8 mouse cellular contexts compared by ENCODE assay signal in the genomic region with DNA sequence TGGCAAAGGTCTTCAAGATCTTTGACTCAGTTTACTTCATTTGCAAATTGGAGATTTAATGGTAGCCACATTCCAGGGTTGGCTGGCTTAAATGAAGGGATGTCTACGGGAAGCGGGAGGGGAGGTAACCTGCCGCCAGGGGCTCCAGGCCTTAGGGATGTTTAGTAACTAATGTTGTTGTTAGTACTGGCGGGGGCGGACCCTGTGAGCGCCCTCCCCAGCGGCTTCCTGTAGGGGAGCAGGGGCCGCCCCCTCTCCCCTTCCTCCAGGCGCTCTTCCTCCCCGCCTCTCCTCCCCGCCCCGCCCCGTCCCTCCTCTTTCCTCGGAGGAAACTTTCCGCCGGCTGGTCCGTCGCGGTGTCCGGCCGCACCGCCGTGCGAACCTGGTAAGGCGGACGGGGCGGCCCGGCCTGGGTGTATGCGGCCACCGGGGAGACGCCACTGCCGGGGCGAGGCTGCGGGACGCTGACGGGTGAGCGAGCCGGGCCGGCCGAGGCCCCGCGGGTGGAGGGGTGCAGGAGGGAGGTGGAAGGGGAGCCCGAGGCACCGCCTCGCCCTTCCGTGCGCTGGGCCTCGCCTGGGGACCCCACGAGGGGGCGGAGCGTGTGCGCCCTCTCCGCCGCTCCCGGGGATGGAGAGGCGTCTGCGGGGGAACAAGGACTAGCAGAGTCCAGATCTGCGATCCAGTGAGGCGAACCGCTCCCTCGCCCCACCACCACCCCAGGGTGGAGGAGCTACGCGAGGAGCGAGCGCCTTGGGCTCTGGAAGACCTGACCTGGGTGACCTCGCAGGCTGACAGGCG. TPM values are rescaled to one million over a fixed set of nuclear protein-coding genes. Genes with fewer than 3 reads are reported as not detected.
DNase-seq lines count a peak whose midpoint lies in the region; ATAC-seq and TF ChIP-seq lines count a peak whose summit lies in the region.

No protein-coding gene starts in this region.

- peaks cover 3% of the 10 kb centered on the region; the same call in 1 of the 2 replicates for H3K4me1 ChIP-seq in hindbrain, postnatal 0 days (ENCODE audit: insufficient read depth, low read length)
- H3K4me1 ChIP-seq in liver, embryonic 14.5 days (replicated peaks; ENCODE audit: control insufficient read depth in 2 of 2, insufficient read depth in 2 of 2, low read length in 1 of 2), result peaks cover 0 to 12% of the 10 kb centered on the region in 2 experiments; a peak in 2 of 4 replicates

- 0 out of 2 replicates have a peak, but pooled peaks have one; percentile 26 for TF ChIP-seq CTCF in hindbrain, postnatal 0 days (IDR thresholded peaks at IDR 0.05; ENCODE audit: low read depth)
- no peak for TF ChIP-seq CTCF in liver, embryonic 14.5 days (IDR thresholded peaks at IDR 0.05; ENCODE audit: low read depth)

- peak; percentile 83 for DNase-seq in CD4-positive, CD25-positive, alpha-beta regulatory T cell, adult 2 months (ENCODE audit: low read depth, low spot score)
- DNase-seq in adrenal gland, postnatal 36 days, result peak; percentile 72 to 84
- peak; percentile 67 for DNase-seq in gastrocnemius, postnatal 10 days
- no peak for DNase-seq in hindbrain, postnatal 0 days (ENCODE audit: low spot score)
- no peak for DNase-seq in liver, embryonic 14.5 days (ENCODE audit: low read depth in 3 of 3, low spot score in 3 of 3)
- peak; percentile 77 for DNase-seq in neural tube, embryonic 10.5 days (ENCODE audit: extremely low spot score, low spot score)
- DNase-seq in thymus, postnatal 4 days, result peak; percentile 81
- DNase-seq in left cerebral cortex, adult 8-10 months (ENCODE audit: low spot score in 2 of 2), result no peak

- H3K4me2 ChIP-seq in hindbrain, postnatal 0 days (ENCODE audit: low read depth, low read length), result peak overlapping the region; percentile 57
- H3K4me2 ChIP-seq in liver, embryonic 14.5 days (ENCODE audit: low read depth), result peak overlapping the region; percentile 57

- peak overlapping the region; percentile 42 for H3K4me3 ChIP-seq in hindbrain, postnatal 0 days (ENCODE audit: low read length)
- peak overlapping the region; percentile 41 to 44 for H3K4me3 ChIP-seq in liver, embryonic 14.5 days (ENCODE audit: insufficient read depth in 1 of 2, low read depth in 2 of 2, low read length in 2 of 2)

- 0 out of 2 replicates have a peak, but pooled peaks have one; percentile 11 for ATAC-seq in hindbrain, postnatal 0 days
- peak; percentile 56 for ATAC-seq in liver, embryonic 14.5 days (ENCODE audit: insufficient read depth)

- peak overlapping the region; percentile 13; the same call in 1 of the 2 replicates for H3K27ac ChIP-seq in hindbrain, postnatal 0 days
- no peak overlapping the region for H3K27ac ChIP-seq in liver, embryonic 14.5 days

- H3K36me3 ChIP-seq in hindbrain, postnatal 0 days (ENCODE audit: insufficient read depth, low read length), result no peaks in the 10 kb centered on the region
- H3K36me3 ChIP-seq in liver, embryonic 14.5 days (replicated peaks; ENCODE audit: control insufficient read depth, insufficient read depth, low read depth), result no peaks in the 10 kb centered on the region

- no peaks in the 10 kb centered on the region for H3K27me3 ChIP-seq in hindbrain, postnatal 0 days (ENCODE audit: insufficient read depth, low read length)
- peaks cover 31% of the 10 kb centered on the region for H3K27me3 ChIP-seq in liver, embryonic 14.5 days (ENCODE audit: control insufficient read depth, insufficient read depth, low read length)

- WGBS in hindbrain, postnatal 0 days, result 4% methylated on average over 59 of the region's 67 CpGs
- WGBS in liver, embryonic 14.5 days (ENCODE audit: insufficient replicate concordance), result 2% methylated on average over 64 of the region's 67 CpGs

- H3K9ac ChIP-seq in hindbrain, postnatal 0 days (replicated peaks; ENCODE audit: low read length), result peak overlapping the region; percentile 50
- no peak overlapping the region for H3K9ac ChIP-seq in liver, embryonic 14.5 days (replicated peaks)

- TF ChIP-seq EP300 in liver, embryonic 14.5 days (IDR thresholded peaks at IDR 0.05; ENCODE audit: low read depth), result no peak

- H3K9me3 ChIP-seq in hindbrain, postnatal 0 days (ENCODE audit: low read length), result no peaks in the 10 kb centered on the region
- H3K9me3 ChIP-seq in liver, embryonic 14.5 days (ENCODE audit: control insufficient read depth, low read length), result no peaks in the 10 kb centered on the region

RNA-seq across cellular contexts. Expression of a gene that starts 0.8 kb away (rescaled TPM):
- 10 to 100 TPM; 24.1 to 29.0 TPM for total RNA-seq in adrenal gland, postnatal 36 days (2021)
- total RNA-seq in gastrocnemius, postnatal 10 days (2021), result 10 to 100 TPM; 20.0 to 25.5 TPM
- total RNA-seq in hindbrain, postnatal 0 days (2014; rRNA removed), result 24.9 and 25.6 TPM in 2 replicates
- 11.6 and 12.3 TPM in 2 replicates for polyA plus RNA-seq in hindbrain, postnatal 0 days (2015; fragmentation: Nextera tagmentation; extraction: Ambion mirVana)
- 11.9 and 14.8 TPM in 2 replicates for polyA plus RNA-seq in liver, embryonic 14.5 days (2012; rRNA removed)
- 11.0 and 12.0 TPM in 2 replicates for polyA plus RNA-seq in liver, embryonic 14.5 days (2014; fragmentation: Nextera tagmentation; extraction: Ambion mirVana)
- 1 to 10 TPM; 2.4 to 5.6 (median 3.1) TPM for total RNA-seq in left cerebral cortex, adult 8-10 months (2022)

RNA-seq across cellular contexts. Expression of a gene that starts 14.9 kb away (rescaled TPM):
- total RNA-seq in adrenal gland, postnatal 36 days (2021), result 1 to 10 TPM; 2.9 to 3.8 TPM
- 1 to 10 TPM; 1.2 to 1.4 TPM for total RNA-seq in gastrocnemius, postnatal 10 days (2021)
- total RNA-seq in hindbrain, postnatal 0 days (2014; rRNA removed), result 0.63 and 1.2 TPM in 2 replicates
- polyA plus RNA-seq in hindbrain, postnatal 0 days (2015; fragmentation: Nextera tagmentation; extraction: Ambion mirVana), result 2.2 and 2.6 TPM in 2 replicates
- polyA plus RNA-seq in liver, embryonic 14.5 days (2012; rRNA removed), result 0.46 and 0.53 TPM in 2 replicates
- polyA plus RNA-seq in liver, embryonic 14.5 days (2014; fragmentation: Nextera tagmentation; extraction: Ambion mirVana), result 0.77 and 0.93 TPM in 2 replicates
- total RNA-seq in left cerebral cortex, adult 8-10 months (2022), result 1 to 10 TPM in 1 of 4 experiments, under 1 TPM in 3; 0.63 to 1.4 (median 0.85) TPM

RNA-seq across cellular contexts. Expression of a gene that starts 44.6 kb away (rescaled TPM):
- total RNA-seq in adrenal gland, postnatal 36 days (2021), result 10 to 100 TPM; 52.4 to 63.1 TPM
- 10 to 100 TPM; 28.8 to 39.5 TPM for total RNA-seq in gastrocnemius, postnatal 10 days (2021)
- total RNA-seq in hindbrain, postnatal 0 days (2014; rRNA removed), result 19.9 and 23.3 TPM in 2 replicates
- 17.6 and 19.7 TPM in 2 replicates for polyA plus RNA-seq in hindbrain, postnatal 0 days (2015; fragmentation: Nextera tagmentation; extraction: Ambion mirVana)
- 4.3 and 5.6 TPM in 2 replicates for polyA plus RNA-seq in liver, embryonic 14.5 days (2012; rRNA removed)
- 8.2 and 9.0 TPM in 2 replicates for polyA plus RNA-seq in liver, embryonic 14.5 days (2014; fragmentation: Nextera tagmentation; extraction: Ambion mirVana)
- 10 to 100 TPM; 28.8 to 37.6 (median 33.8) TPM for total RNA-seq in left cerebral cortex, adult 8-10 months (2022)

RNA-seq across cellular contexts. Expression of a gene that starts 51.9 kb away (rescaled TPM):
- total RNA-seq in adrenal gland, postnatal 36 days (2021), result 10 to 100 TPM; 21.8 to 40.1 TPM
- total RNA-seq in gastrocnemius, postnatal 10 days (2021), result 10 to 100 TPM in 1 of 2 experiments, 1 to 10 TPM in 1; 8.0 to 10.8 TPM
- total RNA-seq in hindbrain, postnatal 0 days (2014; rRNA removed), result 25.1 and 54.7 TPM in 2 replicates
- polyA plus RNA-seq in hindbrain, postnatal 0 days (2015; fragmentation: Nextera tagmentation; extraction: Ambion mirVana), result 42.8 and 42.9 TPM in 2 replicates
- polyA plus RNA-seq in liver, embryonic 14.5 days (2012; rRNA removed), result 20.1 and 20.3 TPM in 2 replicates
- polyA plus RNA-seq in liver, embryonic 14.5 days (2014; fragmentation: Nextera tagmentation; extraction: Ambion mirVana), result 24.4 and 25.9 TPM in 2 replicates
- 10 to 100 TPM; 14.5 to 18.7 (median 15.5) TPM for total RNA-seq in left cerebral cortex, adult 8-10 months (2022)

RNA-seq across cellular contexts. Expression of a gene that starts 54.2 kb away (rescaled TPM):
- total RNA-seq in adrenal gland, postnatal 36 days (2021), result 100 to 1,000 TPM; 186 to 192 TPM
- total RNA-seq in gastrocnemius, postnatal 10 days (2021), result 100 to 1,000 TPM; 131 to 152 TPM
- 85.7 and 128 TPM in 2 replicates for total RNA-seq in hindbrain, postnatal 0 days (2014; rRNA removed)
- 108 and 123 TPM in 2 replicates for polyA plus RNA-seq in hindbrain, postnatal 0 days (2015; fragmentation: Nextera tagmentation; extraction: Ambion mirVana)
- 39.2 and 62.6 TPM in 2 replicates for polyA plus RNA-seq in liver, embryonic 14.5 days (2012; rRNA removed)
- 77.9 and 84.2 TPM in 2 replicates for polyA plus RNA-seq in liver, embryonic 14.5 days (2014; fragmentation: Nextera tagmentation; extraction: Ambion mirVana)
- total RNA-seq in left cerebral cortex, adult 8-10 months (2022), result 100 to 1,000 TPM; 127 to 151 (median 148) TPM

Comparison
In these comparisons a context has a peak if more than half of its experiments do, and no peak if none do; other contexts are left out.
1. DNase-seq: peak in CD4-positive, CD25-positive, alpha-beta regulatory T cell, adult 2 months (single experiment), adrenal gland, postnatal 36 days (2 of 2), gastrocnemius, postnatal 10 days (single experiment), neural tube, embryonic 10.5 days (single experiment) and thymus, postnatal 4 days (single experiment); none in hindbrain, postnatal 0 days (single experiment), liver, embryonic 14.5 days (0 of 3) and left cerebral cortex, adult 8-10 months (0 of 2).